Mouse (Mus musculus) retina, adult 2 months (tissue): ENCODE measurements around the gene Ttc7.
A peak's percentile ranks its signal among the peaks of the same experiment; 100 is the strongest.

Source experiments
- DNase-seq: peaks from one replicate; pipeline ENCODE4 v3.0.0-alpha.2; 2012; ENCODE audit warnings: low read depth, low spot score

Gene Ttc7

DNA sequence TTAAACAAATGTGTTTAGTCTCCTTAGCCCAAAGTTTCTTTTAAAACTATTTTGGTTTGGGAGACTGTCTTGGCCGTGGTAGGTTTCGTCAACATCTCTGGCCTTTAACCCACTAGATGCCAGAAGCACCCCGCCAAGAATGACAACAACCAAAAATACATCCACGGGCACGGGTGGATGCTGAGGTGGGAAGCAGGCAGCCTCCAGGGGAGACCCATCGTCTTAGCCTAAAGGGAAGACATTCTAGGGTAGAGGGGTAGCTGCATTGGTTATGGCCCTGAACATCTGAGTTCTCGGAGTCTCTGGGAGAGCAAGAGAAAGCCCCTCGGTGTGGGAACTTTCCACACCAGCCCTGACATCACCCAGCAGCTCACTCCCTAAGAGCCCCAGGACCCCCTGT, 31.4 kb downstream of the Ttc7 start:
- DNase-seq, result no peak

DNA sequence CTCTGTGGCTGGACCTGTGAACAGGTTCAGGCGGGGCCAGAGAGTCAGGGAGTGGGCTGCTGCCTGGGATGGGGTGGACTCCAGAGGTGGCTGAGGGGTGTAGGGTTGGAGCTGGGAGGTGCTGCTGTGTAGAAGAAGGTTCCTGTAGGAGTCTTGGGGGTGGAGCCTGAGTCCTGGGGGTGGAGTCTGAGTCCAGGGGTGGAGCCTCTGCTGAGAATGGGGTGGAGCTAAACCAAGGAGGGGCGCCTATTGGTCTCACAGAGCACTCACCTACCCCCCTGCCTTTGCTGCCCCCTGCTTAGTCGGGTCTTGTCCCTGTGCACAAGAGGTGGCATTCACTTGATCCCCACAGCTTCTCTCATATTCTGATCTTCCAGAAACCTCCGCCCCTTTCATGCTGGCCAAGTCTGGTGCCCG, 31.9 kb downstream of the Ttc7 start:
- DNase-seq, result no peak

- DNase-seq, result peak; percentile 60
Measured at GRCm38 (mm10) chr17:87315021-87315531, 32.4 kb downstream of the Ttc7 start.

DNA sequence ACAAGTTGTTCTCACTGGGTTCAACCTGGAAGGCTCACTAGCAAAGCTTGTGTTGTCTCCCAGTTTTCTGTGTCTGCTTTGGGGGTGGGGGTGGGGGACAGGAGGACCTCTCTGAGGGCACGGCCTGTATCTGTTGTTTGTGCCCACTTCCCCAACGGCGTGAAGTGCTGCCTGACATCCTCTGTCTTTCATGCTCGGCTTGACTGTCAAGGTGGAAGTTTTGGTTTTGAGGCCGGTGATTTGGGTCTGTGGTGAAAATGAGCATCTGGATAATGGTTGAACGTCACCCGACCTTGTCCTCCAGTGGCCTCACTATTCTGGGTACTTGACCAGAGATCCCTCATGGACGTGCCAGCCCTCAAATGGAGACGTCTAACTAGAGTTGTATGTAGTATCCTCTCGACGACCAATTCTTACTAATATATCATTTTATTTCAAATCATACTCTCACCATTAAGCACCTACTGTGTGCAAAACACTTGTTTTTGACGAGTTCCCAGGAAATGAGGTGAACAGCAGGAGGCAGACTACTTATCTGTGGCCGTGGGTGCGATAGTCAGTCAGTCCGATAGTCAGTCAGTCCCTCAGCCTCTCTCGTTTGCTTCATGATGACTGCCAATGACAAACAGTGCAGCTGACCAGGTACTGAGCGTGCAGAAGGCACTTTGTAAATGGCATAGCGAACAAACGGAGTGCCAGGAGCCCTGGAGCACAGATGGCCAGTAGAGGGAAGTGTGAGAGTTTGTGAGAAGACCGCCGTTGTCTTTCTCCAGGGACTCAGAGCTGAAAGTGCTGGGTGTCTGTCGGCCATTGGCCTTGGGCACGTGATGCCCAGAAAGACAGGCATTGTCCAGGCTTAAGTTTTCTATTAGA, 33.4 kb downstream of the Ttc7 start:
- no peak for DNase-seq

GRCm38 (mm10) chr17:87317271-87317670, 34.6 kb downstream of the Ttc7 start:
- no peak for DNase-seq

- DNase-seq, result no peak
Measured at GRCm38 (mm10) chr17:87317947-87318346, 35.3 kb downstream of the Ttc7 start.

DNA sequence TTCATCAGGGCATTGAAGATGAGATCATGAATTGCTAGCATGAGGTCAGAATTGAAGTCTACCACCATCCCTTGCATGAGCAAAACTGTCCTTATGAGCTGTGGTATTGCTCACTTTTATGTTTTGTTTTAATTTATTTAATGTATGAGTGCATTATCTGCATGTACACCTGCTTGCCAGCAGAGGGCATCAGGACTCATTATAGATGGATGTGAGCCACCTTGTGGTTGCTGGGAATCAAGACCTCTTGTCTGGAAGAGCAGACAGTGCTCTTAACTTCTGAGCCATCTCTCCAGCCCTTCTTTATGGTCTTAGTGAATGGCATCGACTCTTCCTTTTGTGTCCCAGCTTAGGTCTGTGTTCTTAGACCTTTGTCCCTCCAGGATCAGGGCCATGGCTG, 39.0 kb downstream of the Ttc7 start:
- DNase-seq, result no peak

DNA sequence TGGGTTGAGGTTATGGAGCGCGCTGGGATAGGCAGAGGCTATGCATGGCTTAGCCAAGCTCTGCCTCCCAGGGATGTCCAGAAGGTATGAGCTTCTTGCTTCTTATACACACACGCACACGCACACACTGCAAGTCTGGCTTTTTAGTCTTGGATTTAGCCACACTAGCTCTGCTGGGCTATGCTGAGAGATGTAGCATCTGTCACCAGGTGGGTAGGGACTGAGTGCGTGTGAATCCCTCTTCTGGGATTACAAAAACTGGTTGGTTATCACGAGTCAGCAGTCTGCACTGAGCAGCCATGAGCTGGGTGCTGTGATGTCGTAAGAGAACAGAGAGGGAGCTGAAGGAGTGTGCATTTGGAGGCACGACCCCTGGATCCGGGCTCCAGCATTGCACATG, 40.5 kb downstream of the Ttc7 start:
- DNase-seq, result no peak

DNA sequence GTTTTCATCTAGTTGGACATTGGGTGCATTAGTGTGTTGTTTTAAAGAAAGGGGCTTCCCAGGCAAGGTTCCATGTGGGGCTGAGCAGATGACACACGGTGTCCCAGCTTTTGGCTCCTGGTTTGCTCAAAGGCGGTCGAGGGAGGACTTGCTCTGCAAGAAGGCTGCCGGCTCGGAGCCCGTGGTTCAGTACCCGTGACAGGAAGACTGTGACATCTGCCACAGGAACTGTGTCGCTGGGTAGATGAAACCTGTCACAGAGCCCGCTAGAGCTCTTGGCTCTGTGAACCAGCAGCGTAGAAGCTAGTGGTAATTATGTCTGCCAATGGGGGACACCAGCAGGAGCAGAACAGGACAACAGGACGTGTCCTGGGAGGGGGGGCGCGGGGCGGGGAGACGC, 42.8 kb downstream of the Ttc7 start:
- DNase-seq, result no peak

GRCm38 (mm10) chr17:87326987-87327386, 44.3 kb downstream of the Ttc7 start:
- no peak for DNase-seq

- DNase-seq, result no peak
Measured at GRCm38 (mm10) chr17:87327645-87328044, 45.0 kb downstream of the Ttc7 start.

GRCm38 (mm10) chr17:87328177-87328768, 45.6 kb downstream of the Ttc7 start:
- no peak for DNase-seq

GRCm38 (mm10) chr17:87329144-87329700, 46.5 kb downstream of the Ttc7 start:
- DNase-seq, result no peak

DNA sequence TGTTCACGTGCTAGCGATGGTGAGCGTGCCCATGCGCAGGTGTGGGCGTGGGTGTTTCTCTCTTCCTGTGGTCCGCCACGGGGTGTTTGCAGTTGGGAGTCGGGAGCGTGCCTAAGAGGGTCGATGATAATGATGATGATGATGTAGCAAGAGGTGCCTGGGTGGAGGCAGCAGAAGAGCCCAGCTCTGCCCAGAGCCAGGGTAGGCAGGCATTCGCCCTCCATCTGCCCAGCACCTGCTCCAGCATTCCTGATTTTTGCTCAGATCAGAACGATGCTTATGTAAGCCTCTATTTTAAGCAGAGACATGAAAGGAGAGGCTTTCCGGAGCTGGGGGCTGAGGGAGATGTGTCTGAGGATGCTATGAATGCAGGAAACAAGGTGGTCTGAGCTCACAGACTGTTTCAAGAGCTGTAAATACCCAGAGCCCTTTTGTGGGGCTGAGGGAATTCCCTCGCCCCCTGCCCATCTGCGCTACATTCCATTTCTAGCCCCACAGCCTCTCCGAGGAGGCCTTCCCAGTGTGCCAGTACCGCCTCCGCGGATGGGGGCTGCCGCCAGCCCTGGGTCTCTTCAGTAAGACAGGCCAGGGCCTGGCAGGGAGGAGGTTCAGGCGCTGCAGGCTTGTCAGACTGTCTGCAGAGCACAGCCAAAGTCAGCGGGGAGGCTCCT, 47.7 kb downstream of the Ttc7 start:
- DNase-seq, result no peak

GRCm38 (mm10) chr17:87330921-87331291, 48.2 kb downstream of the Ttc7 start:
- DNase-seq, result no peak

GRCm38 (mm10) chr17:87331336-87332141, 48.9 kb downstream of the Ttc7 start:
- no peak for DNase-seq

- DNase-seq, result no peak
Measured at GRCm38 (mm10) chr17:87332142-87332815, 49.6 kb downstream of the Ttc7 start.

- no peak for DNase-seq
Measured at GRCm38 (mm10) chr17:87332887-87333286, 50.2 kb downstream of the Ttc7 start.

DNA sequence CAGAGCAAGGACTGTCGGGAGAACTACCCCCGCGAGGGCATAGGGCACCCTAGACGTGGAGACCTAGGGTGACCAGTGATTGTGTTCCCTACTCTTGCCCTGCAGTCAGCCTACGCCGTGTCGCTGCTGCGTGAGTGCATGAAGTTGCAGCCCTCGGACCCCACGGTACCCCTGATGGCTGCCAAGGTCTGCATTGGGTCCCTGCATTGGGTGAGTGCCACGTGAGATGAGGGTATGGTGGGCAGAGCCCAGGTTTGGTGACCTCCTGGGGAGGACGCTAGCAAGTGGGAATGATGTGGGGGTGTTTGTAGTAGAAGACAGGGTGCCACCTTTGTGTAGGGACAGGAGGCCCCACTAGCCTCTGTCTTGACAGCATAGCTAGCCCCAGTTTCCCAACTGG, 51.5 kb downstream of the Ttc7 start:
- no peak for DNase-seq

GRCm38 (mm10) chr17:87335152-87335551, 52.5 kb downstream of the Ttc7 start:
- no peak for DNase-seq

DNA sequence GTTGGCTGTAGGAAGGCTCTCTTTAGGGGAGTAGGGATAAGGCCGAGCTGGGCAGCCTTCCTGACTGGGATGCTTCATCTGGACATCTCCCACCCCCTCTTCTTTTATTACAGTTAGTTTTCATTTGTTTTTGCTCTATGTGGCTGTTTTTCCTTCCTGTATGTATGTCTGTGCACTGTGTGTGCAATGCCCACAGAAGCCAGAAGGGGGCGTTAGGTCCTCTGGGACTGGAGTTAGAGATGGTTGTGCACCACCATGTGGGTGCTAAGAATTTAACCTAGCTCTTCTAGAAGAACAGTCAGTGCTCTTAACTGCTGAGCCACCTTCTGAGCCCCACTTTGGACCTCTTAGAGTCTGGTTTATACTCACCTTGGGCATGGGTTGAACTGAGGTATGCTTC, 53.0 kb downstream of the Ttc7 start:
- no peak for DNase-seq
